Mouse (Mus musculus): Measurements from ENCODE around the gene D930020B18Rik.

The D930020B18Rik gene

GRCm38 (mm10) chr10:121705399-121706163 is 64.2 kb downstream of the D930020B18Rik start:
- no peak for DNase-seq

GRCm38 (mm10) chr10:121716862-121717261 is 75.5 kb downstream of the D930020B18Rik start:
- no peak for DNase-seq

- no peak for DNase-seq
These were observed 77.7 kb downstream of the D930020B18Rik start for GRCm38 (mm10) chr10:121718896-121719585.

GRCm38 (mm10) chr10:121720701-121721100 is 79.3 kb downstream of the D930020B18Rik start:
- no peak for DNase-seq

- no peak for DNase-seq
These were observed 85.1 kb downstream of the D930020B18Rik start for GRCm38 (mm10) chr10:121726505-121726904.

GRCm38 (mm10) chr10:121727151-121727550 is 85.8 kb downstream of the D930020B18Rik start:
- DNase-seq, result no peak

- DNase-seq, result no peak
These were observed 86.8 kb downstream of the D930020B18Rik start for GRCm38 (mm10) chr10:121728226-121728625.

- no peak for DNase-seq
These were observed 89.8 kb downstream of the D930020B18Rik start for GRCm38 (mm10) chr10:121731048-121731725.

GRCm38 (mm10) chr10:121732542-121732941 is 91.2 kb downstream of the D930020B18Rik start:
- DNase-seq, result no peak

GRCm38 (mm10) chr10:121737256-121737655 is 95.9 kb downstream of the D930020B18Rik start:
- no peak for DNase-seq

- peak; percentile 80 for DNase-seq
These were observed 98.4 kb downstream of the D930020B18Rik start, which contains the start of gene BC048403 for GRCm38 (mm10) chr10:121739548-121740505. BC048403 (plus strand) TSS chr10:121739937.

- DNase-seq, result no peak
These were observed 100.9 kb downstream of the D930020B18Rik start for GRCm38 (mm10) chr10:121742336-121742735.
